Mouse (Mus musculus) erythroblast, embryonic 14.5 days (primary cell): Measurements from ENCODE around the gene Mepe.

ENCODE experiments used
- GATA1 ChIP-seq: IDR thresholded peaks from 2 replicates; pipeline ENCODE4 v1.6.1; 2012; ENCODE audit warnings: low read length, inconsistent platforms, mixed read lengths
- TAL1 ChIP-seq: IDR thresholded peaks from 3 replicates; pipeline ENCODE4 v1.6.1; 2012; ENCODE audit warnings: low read length, inconsistent platforms, mixed read lengths

DNA sequence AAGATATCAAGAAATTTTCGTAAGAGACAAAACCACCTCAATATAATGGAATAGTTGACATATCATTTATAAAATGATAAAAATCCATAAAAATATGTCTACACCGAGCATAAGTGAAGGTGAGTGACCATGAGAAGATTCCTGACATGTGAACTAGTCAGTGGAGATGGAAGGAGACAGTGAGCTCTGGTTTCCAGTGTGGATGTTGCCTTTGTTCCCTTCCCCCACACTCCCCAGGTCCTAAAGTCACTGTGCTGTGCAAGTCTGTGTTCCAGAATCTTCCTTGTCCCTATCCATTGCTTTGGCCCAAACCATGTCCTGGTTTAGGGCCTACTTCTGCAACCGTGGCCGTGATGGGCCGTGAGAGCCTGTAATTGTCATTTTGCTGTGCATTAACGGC, 8.5 kb downstream of the Mepe start:
- TF ChIP-seq TAL1 = no peak
- TF ChIP-seq GATA1 = no peak
